Mouse (Mus musculus): ENCODE data around the gene Nr2c2ap. TPM values are rescaled to one million over a fixed set of nuclear protein-coding genes. Genes with fewer than 3 reads are reported as not detected.

Gene Nr2c2ap
- total RNA-seq, 1 experiment from 2014 or later = 9.0 TPM

DNA sequence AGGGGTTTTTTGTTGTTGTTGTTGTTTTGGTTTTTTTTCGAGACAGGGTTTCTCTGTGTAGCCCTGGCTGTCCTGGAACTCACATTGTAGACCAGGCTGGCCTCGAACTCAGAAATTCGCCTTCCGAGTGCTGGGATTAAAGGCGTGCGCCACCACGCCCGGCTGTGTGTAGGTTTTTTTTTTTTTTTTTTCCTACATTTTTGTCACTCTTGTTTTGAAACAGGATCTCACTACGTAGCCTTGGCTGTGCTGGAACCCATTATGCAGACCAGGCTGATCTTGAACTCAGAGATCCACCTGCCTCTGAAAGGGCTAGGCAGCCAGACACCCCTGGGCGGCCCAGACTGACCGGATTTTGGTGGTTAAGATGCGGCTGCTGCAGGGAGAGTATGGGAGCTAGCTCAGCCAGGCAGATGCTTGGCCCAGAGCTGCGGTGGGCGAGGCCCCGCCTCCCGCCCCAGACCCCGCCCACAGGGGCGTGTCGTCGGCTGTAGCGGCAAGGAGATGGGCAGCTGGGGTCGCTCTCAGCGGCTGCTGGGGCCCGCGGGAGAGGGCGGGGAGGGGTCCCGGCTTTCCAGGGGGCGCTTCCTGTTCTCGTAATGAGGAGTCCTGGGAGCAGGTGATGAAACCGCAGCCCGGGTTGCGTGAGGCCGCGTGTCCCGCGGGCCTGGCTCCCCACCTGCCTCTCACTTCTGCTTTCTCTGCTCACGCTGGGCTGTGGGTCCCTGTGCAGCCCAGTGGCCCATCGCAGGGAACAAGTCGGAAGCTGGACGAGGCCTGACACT is 27.1 kb downstream of the Nr2c2ap start:
- ATAC-seq (replicated peaks; ENCODE audit: low read depth, poor library complexity, severe bottlenecking) = peak; percentile 85

DNA sequence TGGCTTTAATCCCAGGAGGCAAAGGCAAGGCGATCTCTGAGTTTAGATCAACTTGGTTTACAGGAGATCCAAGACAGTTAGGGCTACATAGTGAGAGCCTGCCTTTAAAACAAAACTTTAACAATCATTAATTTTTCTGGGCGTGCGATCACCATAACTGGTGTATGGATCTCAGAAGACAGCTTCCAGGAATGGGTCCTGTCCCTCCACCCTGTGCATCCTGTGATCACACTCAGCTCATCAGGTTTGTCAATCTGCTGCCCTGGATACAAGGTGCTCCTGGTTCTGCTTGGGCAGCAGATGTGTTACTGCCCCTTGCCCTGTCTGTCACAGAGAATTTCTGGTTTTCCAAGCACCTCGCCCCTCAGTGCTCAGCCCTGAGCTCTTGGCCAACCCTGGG is 28.1 kb downstream of the Nr2c2ap start:
- ATAC-seq (replicated peaks; ENCODE audit: low read depth, poor library complexity, severe bottlenecking) = no peak

DNA sequence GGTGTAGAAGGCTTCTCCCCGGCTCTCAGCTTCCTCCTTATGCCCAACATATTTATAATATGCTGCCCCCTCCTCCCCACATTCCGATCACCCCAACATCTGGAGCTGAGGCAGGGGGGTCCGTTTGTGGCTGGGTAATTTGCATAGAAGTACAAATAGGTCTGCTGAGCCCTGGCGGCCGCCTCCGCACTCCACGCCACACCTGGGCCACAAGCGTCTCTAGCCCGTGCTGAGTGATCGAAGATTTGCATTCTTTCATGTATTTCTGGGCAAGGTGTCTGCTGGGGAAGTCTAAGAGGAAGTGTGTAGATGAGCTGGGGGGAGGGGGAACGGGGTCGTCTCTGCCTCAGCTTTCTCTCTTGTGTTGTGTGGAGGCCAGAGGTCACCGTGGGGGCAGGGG is 28.9 kb downstream of the Nr2c2ap start:
- no peak for ATAC-seq (replicated peaks; ENCODE audit: low read depth, poor library complexity, severe bottlenecking)

DNA sequence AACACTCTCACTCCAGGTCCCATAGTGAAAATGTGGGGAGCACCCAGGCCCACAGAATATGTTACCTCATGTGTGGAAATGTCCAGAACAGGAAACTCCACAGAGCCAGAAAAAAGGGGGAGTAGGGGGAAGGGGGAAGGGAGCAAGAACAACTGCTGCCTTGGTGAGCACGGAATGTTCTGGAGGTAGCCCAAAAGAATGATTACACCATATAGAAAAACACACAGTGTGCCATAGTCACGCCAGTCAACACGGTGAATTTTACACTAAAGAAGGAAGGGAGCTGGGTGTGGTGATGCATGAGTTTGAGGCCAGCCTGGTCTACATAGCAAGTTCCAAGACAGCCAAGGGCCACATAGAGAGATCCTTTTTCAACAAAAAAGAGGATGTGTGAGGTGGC is 32.2 kb downstream of the Nr2c2ap start:
- no peak for ATAC-seq (replicated peaks; ENCODE audit: low read depth, poor library complexity, severe bottlenecking)

DNA sequence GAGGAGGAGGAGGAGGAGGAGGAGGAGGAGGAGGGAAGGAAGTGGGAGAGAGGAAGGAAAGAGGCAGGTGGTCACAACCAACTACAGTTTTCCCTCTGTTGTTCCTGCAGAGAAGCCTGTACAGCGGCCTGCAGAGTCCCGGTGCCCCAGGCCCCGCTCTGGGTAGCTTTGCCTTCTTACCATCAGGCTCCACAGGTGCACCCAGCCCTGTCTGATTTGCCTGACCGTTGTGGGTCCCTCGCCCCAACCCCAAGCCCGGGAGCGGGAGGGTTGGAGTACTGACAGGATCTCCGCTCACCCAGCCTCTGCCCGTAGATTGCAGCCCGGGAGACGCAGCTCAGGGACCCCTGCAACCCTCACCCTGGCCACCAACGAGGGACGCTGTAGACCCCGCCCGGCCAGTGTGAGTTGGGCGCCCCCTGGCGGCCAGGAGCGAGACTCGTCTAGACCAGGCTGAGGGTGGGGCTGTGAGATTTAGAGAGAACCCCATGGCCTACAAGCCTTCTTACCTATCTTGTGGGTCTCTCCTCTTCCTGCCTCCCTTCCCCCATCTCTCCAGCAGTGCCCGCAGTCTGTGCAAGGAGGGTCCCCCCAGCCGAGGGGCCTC is 35.5 kb downstream of the Nr2c2ap start:
- peak; percentile 83 for ATAC-seq (replicated peaks; ENCODE audit: low read depth, poor library complexity, severe bottlenecking)

DNA sequence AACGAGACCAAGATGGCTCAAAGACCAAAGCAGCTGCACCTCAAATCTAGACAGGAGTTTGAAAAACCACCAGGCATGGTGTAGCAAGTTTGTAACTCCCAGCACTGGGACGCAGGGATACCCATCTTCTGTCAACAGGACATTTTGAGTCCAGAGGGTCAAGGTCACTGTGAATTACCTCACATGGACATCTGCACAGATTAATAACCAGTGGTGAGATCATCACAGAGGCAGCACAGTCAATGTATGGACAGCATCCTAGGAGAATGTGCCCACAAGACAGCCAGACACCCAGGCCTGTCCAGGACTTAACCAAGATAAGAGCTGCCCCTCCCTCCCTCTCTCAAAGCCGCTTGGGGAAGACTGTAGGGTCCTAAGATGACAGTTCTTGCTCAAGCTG is 39.0 kb downstream of the Nr2c2ap start:
- ATAC-seq (replicated peaks; ENCODE audit: low read depth, poor library complexity, severe bottlenecking) = no peak

DNA sequence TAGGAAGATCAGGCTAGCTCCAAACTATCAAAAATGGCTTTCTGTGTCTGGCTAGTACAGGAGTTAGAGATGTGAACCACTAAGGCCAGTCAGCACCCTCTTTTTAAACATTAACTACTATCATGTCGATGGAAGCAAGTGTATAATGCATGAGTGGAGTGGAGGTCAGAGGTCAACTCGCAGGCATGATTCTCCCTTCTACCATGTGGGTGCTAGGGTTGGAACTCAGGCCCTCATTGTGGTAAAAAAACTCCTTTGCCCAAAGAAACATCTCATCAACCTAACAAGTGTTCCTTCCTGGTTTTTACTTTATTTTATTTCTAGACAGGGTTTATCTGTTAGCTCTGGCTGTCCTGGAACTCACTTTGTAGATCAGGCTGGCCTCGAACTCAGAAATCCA is 39.6 kb downstream of the Nr2c2ap start:
- ATAC-seq (replicated peaks; ENCODE audit: low read depth, poor library complexity, severe bottlenecking) = no peak

DNA sequence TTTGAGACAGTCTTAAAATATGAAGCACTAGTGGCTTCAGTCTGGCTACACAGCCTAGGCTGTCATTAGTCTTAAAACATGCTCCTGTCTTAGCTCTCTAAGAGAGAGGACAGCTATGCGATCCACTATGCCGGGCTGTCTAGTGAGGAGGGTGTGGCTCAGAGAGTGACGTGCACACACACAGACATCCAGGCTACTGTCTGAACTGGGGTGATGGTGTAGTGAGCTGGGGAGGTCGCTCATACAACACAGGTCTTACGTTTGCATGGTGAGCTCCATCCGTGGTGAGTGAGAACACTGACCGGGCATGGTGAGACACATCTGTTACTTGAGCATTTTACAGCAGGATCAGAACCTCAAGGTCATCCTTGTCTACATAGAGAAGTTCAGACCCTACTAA is 40.1 kb downstream of the Nr2c2ap start:
- no peak for ATAC-seq (replicated peaks; ENCODE audit: low read depth, poor library complexity, severe bottlenecking)

DNA sequence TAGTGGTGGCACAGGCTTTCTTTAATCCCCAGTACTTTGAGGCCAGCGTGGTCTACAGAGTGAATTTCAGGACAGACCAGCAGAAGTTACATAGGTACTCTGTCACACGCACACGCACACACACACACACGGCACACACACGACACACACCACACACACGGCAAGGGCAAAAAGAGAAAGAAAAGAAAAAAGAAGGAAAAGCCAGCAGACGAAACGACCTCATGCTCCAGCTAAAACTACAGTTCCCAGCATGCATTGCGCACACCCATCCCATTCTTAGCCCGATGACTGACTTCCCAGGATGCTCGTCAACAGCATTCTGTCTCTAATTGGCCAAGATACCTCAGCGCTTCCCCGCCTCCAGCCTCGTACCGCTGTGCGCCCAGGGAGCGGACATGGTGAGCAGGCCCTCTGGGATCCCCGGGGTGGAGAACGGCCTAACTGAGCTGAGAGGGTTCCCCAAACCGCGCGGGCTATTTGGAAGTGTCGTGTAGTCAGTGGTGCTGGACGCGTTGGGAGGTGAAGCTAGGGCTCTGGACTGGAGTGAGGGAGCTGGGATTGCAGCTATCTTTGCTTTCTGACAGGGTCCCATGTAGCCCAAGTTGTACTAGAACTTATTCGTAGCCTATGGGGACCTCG is 41.0 kb downstream of the Nr2c2ap start, which contains the start of gene Tmem161a:
Tmem161a (plus strand) TSS at position 314 of the 639 bp plus-strand sequence.
- ATAC-seq (replicated peaks; ENCODE audit: low read depth, poor library complexity, severe bottlenecking) = peak; percentile 99

DNA sequence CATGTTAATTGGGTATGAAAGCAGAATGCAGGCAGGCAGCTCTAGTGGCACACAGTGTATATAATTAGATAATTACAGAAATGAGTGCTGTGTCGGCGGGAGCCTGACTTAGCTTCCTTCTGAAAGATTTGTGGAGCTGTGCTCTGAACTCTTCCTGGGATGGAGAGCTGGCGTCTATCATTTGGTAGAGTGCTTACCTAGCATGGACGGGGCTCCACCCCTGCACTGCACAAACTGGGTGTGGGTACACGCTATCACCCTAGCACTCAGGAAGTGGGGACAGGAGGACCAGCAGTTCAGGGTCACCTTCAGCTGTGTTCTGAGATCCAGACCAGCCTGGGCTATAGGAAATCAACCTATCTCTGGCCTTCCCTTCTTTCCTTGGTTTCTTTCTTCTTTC is 42.2 kb downstream of the Nr2c2ap start:
- ATAC-seq (replicated peaks; ENCODE audit: low read depth, poor library complexity, severe bottlenecking) = no peak

DNA sequence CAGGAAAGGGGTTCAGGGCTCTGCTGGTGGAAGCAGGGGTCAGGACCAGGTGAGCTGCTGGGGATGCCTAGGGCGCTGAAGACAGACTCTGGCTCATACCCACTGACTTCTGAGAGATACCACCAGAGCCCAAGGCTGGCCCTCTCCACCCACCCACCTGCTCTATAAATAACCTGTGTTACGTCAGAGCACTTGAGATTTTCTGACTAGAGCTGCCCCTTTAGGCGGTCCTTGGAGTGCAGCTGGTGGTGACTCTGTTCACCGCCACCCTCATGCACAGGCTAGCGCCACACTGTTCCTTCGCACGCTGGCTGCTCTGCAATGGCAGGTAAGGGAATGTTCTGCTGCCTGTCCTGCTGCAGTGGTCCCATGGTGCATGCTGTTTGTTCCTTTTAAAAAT is 42.9 kb downstream of the Nr2c2ap start:
- no peak for ATAC-seq (replicated peaks; ENCODE audit: low read depth, poor library complexity, severe bottlenecking)

DNA sequence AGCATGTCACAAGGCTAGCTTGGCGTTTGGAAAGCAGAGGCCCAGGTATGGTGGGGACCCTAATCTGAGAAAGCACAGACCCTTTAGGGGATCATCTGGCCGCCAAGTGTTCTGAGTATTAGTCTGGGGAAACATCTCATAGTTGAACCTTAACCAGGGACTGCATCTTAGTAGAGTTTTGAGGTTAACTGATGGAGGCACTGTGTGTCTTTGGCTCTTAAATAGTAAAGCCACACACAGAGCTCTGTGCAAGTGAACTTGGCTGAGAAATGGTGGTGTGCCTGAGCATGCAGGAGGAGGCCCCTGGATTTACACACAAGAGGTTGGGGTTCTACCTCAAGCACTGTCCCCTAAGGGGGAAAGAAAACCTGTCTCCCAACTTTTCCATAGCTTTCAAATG is 47.1 kb downstream of the Nr2c2ap start:
- no peak for ATAC-seq (replicated peaks; ENCODE audit: low read depth, poor library complexity, severe bottlenecking)

DNA sequence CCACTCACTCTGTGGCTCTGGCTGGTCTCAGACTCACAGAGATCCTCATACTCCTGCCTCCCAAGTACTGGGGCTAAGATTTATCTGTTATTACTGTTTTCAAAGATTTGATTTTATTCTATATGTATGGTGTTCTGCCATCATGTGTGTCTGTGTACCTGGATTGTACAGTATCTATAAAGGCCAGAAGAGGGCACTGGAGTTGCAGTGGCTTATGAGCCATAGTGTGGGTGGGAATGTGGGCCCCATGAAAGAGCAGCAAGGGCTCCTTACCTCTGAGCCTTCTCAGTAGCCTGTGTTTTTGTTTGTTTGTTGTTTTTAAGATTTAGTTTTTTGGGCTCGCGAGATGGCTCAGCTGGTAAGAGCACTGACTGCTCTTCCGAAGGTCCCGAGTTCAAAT is 47.9 kb downstream of the Nr2c2ap start:
- ATAC-seq (replicated peaks; ENCODE audit: low read depth, poor library complexity, severe bottlenecking) = peak; percentile 67; the same call in 1 of the 2 replicates

DNA sequence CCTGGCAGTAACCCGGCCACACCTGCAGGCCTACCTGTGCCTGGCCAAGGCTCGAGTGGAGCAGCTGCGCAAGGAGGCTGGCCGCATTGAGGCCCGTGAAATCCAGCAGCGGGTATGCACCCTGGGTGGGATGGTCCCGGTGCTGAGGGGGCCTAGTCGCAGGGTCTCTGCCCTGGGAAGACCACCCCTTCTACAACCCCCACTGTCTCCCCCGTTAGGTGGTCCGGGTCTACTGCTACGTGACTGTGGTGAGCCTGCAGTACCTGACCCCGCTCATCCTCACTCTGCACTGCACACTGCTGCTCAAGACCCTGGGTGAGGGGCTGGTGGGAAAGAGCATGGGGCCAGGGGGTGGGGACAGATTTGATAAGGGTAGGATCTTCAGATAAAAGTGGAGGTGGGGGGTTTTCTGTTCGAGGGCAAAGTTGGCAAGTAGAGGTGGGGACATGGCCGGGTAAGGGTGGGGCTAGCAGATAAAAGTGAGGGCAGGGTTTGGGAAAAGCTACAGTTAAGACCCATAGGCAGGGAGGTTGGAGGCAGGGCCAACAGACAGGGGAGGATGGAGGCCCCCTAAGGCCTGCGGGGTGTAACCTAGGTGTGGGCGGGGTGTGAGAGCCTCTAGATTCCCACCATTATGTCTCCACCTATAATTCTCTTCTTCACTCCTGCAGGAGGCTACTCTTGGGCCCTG is 50.2 kb downstream of the Nr2c2ap start:
- ATAC-seq (replicated peaks; ENCODE audit: low read depth, poor library complexity, severe bottlenecking) = no peak; the same call in 1 of the 2 replicates

DNA sequence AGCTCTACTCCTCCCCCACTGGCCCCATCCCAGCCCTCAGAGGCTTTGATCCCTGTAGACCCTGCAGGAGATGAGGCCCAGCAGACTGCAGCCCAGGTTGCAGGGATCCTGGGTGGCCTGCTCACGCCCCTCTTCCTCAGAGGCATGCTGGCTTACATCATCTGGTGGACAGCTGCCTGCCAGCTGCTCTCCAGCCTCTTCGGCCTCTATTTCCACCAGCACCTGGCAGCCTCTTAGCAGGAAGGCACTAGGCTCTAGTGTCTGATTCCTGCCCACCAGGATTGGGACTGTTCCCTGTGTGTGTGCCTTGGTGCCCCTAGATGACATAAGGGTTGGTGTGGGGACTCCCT is 50.7 kb downstream of the Nr2c2ap start:
- no peak for ATAC-seq (replicated peaks; ENCODE audit: low read depth, poor library complexity, severe bottlenecking)

DNA sequence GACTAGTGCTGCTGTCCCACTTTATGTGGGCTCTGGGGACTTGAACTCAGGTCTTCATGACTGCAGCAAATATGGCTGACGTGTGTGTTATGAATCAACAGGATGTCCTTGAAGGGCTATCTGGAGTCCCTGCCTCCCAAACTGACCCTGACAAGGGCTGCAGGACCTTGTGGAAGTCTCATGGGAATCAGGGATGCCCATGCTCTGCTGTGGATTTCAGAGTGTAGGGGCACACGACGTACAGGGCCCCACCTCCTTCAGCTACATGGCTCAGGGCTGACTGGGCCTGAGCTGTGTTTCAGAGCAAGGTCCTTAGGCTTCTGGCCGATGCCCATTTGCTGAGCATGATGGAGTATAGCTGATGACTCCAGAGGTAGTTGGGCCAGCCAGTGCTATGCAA is 52.1 kb downstream of the Nr2c2ap start:
- no peak for ATAC-seq (replicated peaks; ENCODE audit: low read depth, poor library complexity, severe bottlenecking)

Other genes with a start within 250 kb of the Nr2c2ap start
- not detected in 2 replicates for gene Cilp2, start 243.6 kb upstream of the Nr2c2ap start, total RNA-seq (2017)
- gene Tssk6, start 229.1 kb upstream of the Nr2c2ap start, total RNA-seq (2017) = 1.2 TPM in 1 of 2 replicates, not detected in the other
- gene Ndufa13, start 228.8 kb upstream of the Nr2c2ap start, total RNA-seq (2017) = 82.1 and 100 TPM in 2 replicates
- gene Yjefn3, start 228.6 kb upstream of the Nr2c2ap start, total RNA-seq (2017) = not detected in 2 replicates
- gene Gatad2a, start 134.9 kb upstream of the Nr2c2ap start, total RNA-seq (2017) = 86.7 and 90.0 TPM in 2 replicates
- gene Mau2, start 88.6 kb upstream of the Nr2c2ap start, total RNA-seq (2017) = 30.5 and 31.4 TPM in 2 replicates
- gene Sugp1, start 88.5 kb upstream of the Nr2c2ap start, total RNA-seq (2017) = 27.7 and 31.5 TPM in 2 replicates
- gene Tm6sf2, start 58.4 kb upstream of the Nr2c2ap start, total RNA-seq (2017) = not detected in 2 replicates
- 0.24 TPM in 1 of 2 replicates, not detected in the other for gene Hapln4, start 47.9 kb upstream of the Nr2c2ap start, total RNA-seq (2017)
- gene Ncan, start 10.5 kb upstream of the Nr2c2ap start, total RNA-seq (2017) = not detected in 2 replicates
- gene Rfxank, start 7.8 kb downstream of the Nr2c2ap start, total RNA-seq (2017) = 5.5 and 16.5 TPM in 2 replicates
- gene Borcs8, start 8.2 kb downstream of the Nr2c2ap start, total RNA-seq (2017) = 37.0 and 39.2 TPM in 2 replicates
- gene Mef2b, start 8.4 kb downstream of the Nr2c2ap start, total RNA-seq (2017) = not detected in 2 replicates
- gene Tmem161a, start 41.0 kb downstream of the Nr2c2ap start, total RNA-seq (2017) = 11.0 and 15.3 TPM in 2 replicates
- gene Slc25a42, start 81.0 kb downstream of the Nr2c2ap start, total RNA-seq (2017) = 4.1 and 4.7 TPM in 2 replicates
- gene Sugp2, start 102.9 kb downstream of the Nr2c2ap start, total RNA-seq (2017) = 42.8 and 55.3 TPM in 2 replicates
- gene Armc6, start 103.1 kb downstream of the Nr2c2ap start, total RNA-seq (2017) = 9.6 and 12.4 TPM in 2 replicates
- 11.8 and 12.0 TPM in 2 replicates for gene Homer3, start 151.5 kb downstream of the Nr2c2ap start, total RNA-seq (2017)
- 162 and 168 TPM in 2 replicates for gene Ddx49, start 171.2 kb downstream of the Nr2c2ap start, total RNA-seq (2017)
- gene Cope, start 171.2 kb downstream of the Nr2c2ap start, total RNA-seq (2017) = 72.8 and 104 TPM in 2 replicates
- not detected in 2 replicates for gene Cers1, start 184.4 kb downstream of the Nr2c2ap start, total RNA-seq (2017)
- gene Gdf1, start 198.5 kb downstream of the Nr2c2ap start, total RNA-seq (2017) = not detected in 2 replicates
- gene Upf1, start 221.9 kb downstream of the Nr2c2ap start, total RNA-seq (2017) = 31.9 and 36.7 TPM in 2 replicates
- gene Comp, start 242.2 kb downstream of the Nr2c2ap start, total RNA-seq (2017) = 0.27 TPM in 1 of 2 replicates, not detected in the other

All from common myeloid progenitor, adult 5-6 weeks (primary cell).